Mouse (Mus musculus) midbrain, embryonic 11.5 days (tissue): ENCODE data around the gene Ccdc30. TPM values are rescaled to one million over a fixed set of nuclear protein-coding genes. Genes with fewer than 3 reads are reported as not detected.
"Not testable (repeated sequence)": the region's sequence is repeated elsewhere in the genome, so short reads cannot be mapped to it uniquely, and the experiment has no call there.

Source experiments
- ATAC-seq: fragments of 200-750 bp; cut with Nextera tagmentation; 2 replicates; pipeline ENCODE4 v1.8.0; 2017; ENCODE audit warnings: moderate TSS enrichment, moderate library complexity; ENCODE audit not compliant: low FRiP score
- DNase-seq: peaks from one replicate; pipeline ENCODE4 v3.0.0; 2015; ENCODE audit warnings: low spot score; ENCODE audit errors: missing footprints
- H3K27ac ChIP-seq: fragments of 300-500 bp; sonication (generic); 2 replicates; pipeline ENCODE4 v1.5.1; 2014; ENCODE audit warnings: low read depth, low read length
- H3K27me3 ChIP-seq: fragments of 300-500 bp; sonication (generic); 2 replicates; pipeline ENCODE4 v1.6.1; 2014; ENCODE audit warnings: mild to moderate bottlenecking, low read length, moderate library complexity, mixed read lengths; ENCODE audit not compliant: control insufficient read depth, insufficient read depth
- H3K36me3 ChIP-seq: fragments of 300-500 bp; sonication (generic); 2 replicates; pipeline ENCODE4 v1.6.1; 2014; ENCODE audit warnings: mild to moderate bottlenecking, low read length, moderate library complexity, mixed read lengths; ENCODE audit not compliant: control insufficient read depth, insufficient read depth
- H3K4me1 ChIP-seq: fragments of 300-500 bp; sonication (generic); 2 replicates; pipeline ENCODE4 v1.6.1; 2014; ENCODE audit warnings: low read length; ENCODE audit not compliant: control insufficient read depth, insufficient read depth
- H3K4me2 ChIP-seq: fragments of 300-500 bp; sonication (generic); 2 replicates; pipeline ENCODE4 v1.6.1; 2014; ENCODE audit warnings: mild to moderate bottlenecking, moderate library complexity
- H3K4me3 ChIP-seq: fragments of 300-500 bp; sonication (generic); 2 replicates; pipeline ENCODE4 v1.5.1; 2014; ENCODE audit warnings: low read depth, low read length
- H3K9ac ChIP-seq: fragments of 300-500 bp; sonication (generic); 2 replicates; pipeline ENCODE4 v1.6.1; 2014; ENCODE audit warnings: low read length
- H3K9me3 ChIP-seq: fragments of 300-500 bp; sonication (generic); 2 replicates; pipeline ENCODE4 v1.6.1; 2016; ENCODE audit warnings: low read length; ENCODE audit not compliant: control insufficient read depth
- WGBS: fragments of 180-500 bp; shearing (Covaris S2); extraction: QIAGEN DNeasy Blood & Tissue Kit; methylation state at CpG from one replicate; pipeline ENCODE4 v1.1.7; 2014; 5-methylcytosine and 5-hydroxymethylcytosine counted together
- polyA plus RNA-seq: library from polyadenylated mRNA; unstranded; fragments of >200 nt; fragmentation: Nextera tagmentation; extraction: Ambion mirVana; gene quantifications from 2 replicates; pipeline ENCODE4 v1.2.1, GENCODE M21; 2014

Gene Ccdc30
- polyA plus RNA-seq, 1 experiment from 2014 or later, result 10.4 TPM

DNA sequence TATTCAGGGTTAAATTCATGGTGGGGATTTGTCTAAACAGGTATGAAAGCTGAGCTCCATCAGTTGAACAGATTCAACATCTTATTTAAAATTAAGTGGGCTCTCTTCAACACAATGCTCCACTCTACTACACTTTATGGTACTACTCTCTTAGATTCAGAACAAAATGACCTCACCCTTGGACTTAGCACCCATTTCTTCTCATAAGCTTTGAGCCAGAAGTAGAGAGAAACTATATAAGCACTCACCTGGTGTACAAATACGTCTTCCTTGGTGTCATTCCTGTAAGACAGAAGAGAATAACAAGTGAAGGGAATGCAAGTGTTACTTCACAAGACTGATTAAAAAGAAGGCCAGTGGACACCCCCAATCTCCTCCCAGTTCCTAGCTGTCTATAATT, 130.5 kb downstream of the Ccdc30 start:
- H3K36me3 ChIP-seq, result peaks cover 30% of the 10 kb centered on the region
- H3K9ac ChIP-seq, result no peak overlapping the region
- ATAC-seq (no peak), DNase-seq (no peak)
- H3K27me3 ChIP-seq, result no peaks in the 10 kb centered on the region
- no peak overlapping the region for H3K4me3 ChIP-seq
- no peak overlapping the region for H3K4me2 ChIP-seq
- no peaks in the 10 kb centered on the region for H3K9me3 ChIP-seq
- H3K27ac ChIP-seq, result no peak overlapping the region
- 0 out of 2 replicates have a peak, but pooled peaks cover 2% of the 10 kb centered on the region for H3K4me1 ChIP-seq
- WGBS, result 88% methylated on average over 1 of the region's 1 CpGs

DNA sequence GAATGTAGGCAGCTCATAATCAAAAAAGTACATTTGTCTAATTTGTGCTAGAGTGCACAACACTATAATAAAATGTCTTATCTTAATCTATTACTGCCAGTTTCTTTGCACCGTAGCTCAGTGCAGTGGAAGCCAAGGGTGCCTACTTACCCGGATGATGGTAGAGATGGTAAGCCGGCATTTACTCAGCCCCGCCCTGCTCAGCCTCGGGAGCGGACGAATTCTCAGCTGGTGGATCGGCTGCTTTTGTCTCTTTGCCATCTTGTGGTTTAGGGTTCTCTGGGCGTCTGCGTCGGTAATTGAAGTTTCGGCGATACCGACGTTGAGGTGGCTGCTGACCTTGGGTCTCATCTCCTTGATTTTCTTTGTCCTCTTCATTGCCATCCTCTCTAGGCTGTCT, 136.5 kb downstream of the Ccdc30 start:
- not testable (repeated sequence) for H3K9me3 ChIP-seq, H3K27me3 ChIP-seq, H3K4me3 ChIP-seq, ATAC-seq, H3K9ac ChIP-seq, H3K27ac ChIP-seq, H3K4me1 ChIP-seq, DNase-seq, H3K4me2 ChIP-seq
- H3K36me3 ChIP-seq, result peaks cover 41% of the 10 kb centered on the region
- 93% methylated on average over 15 of the region's 15 CpGs for WGBS

GRCm38 (mm10) chr4:119275726-119276125, 139.6 kb downstream of the Ccdc30 start:
- DNase-seq, result no peak
- H3K27ac ChIP-seq, result no peak overlapping the region
- no peaks in the 10 kb centered on the region for H3K9me3 ChIP-seq
- H3K4me1 ChIP-seq, result no peaks in the 10 kb centered on the region
- H3K9ac ChIP-seq, result no peak overlapping the region
- no peak overlapping the region for H3K4me2 ChIP-seq
- ATAC-seq, result no peak
- peaks cover 42% of the 10 kb centered on the region for H3K36me3 ChIP-seq
- WGBS, result 88% methylated on average over 2 of the region's 2 CpGs
- no peaks in the 10 kb centered on the region for H3K27me3 ChIP-seq
- H3K4me3 ChIP-seq, result no peak overlapping the region

DNA sequence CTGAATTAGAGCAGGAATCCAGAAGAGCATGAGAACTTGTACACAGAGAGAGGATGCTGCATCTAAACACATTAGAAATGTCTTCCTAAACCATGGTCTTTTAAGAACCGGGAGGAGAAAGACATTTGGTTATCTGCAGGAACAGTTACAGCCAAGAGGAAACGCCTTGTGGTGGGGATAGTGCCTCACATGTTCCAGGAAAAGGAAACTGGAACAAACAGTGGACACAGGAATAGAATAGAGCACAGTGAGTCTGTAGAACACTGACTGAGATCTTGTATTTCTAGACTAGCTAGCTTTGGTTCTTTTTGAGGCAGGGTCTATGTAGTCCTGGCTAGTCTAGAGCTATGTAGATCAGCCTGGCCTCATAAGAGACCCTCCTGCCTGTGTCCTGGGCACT, 140.1 kb downstream of the Ccdc30 start:
- Histone ChIP-seq H3K27me3 (no peaks in the 10 kb centered on the region), H3K27ac (no peak overlapping the region), H3K36me3 (peaks cover 42% of the 10 kb centered on the region), H3K4me3 (no peak overlapping the region), H3K9me3 (no peaks in the 10 kb centered on the region), H3K4me1 (no peaks in the 10 kb centered on the region), H3K9ac (no peak overlapping the region), H3K4me2 (no peak overlapping the region)
- DNase-seq (no peak), ATAC-seq (no peak)
- WGBS, result 74% methylated on average over 2 of the region's 2 CpGs

GRCm38 (mm10) chr4:119274627-119275026, 140.7 kb downstream of the Ccdc30 start:
- Histone ChIP-seq H3K27me3 (no peaks in the 10 kb centered on the region), H3K9ac (no peak overlapping the region), H3K4me1 (no peaks in the 10 kb centered on the region), H3K4me3 (no peak overlapping the region), H3K9me3 (no peaks in the 10 kb centered on the region), H3K27ac (no peak overlapping the region), H3K36me3 (peaks cover 42% of the 10 kb centered on the region), H3K4me2 (no peak overlapping the region)
- WGBS, result 91% methylated on average over 1 of the region's 1 CpGs
- DNase-seq (no peak), ATAC-seq (no peak)

Other genes starting within 250 kb of the Ccdc30 start
- 7.7 and 9.0 TPM in 2 replicates for gene Zfp691, start 241.3 kb downstream of the Ccdc30 start, polyA plus RNA-seq
- 7.7 and 9.3 TPM in 2 replicates for gene Ermap, start 225.5 kb downstream of the Ccdc30 start, polyA plus RNA-seq
- gene Svbp, start 220.2 kb downstream of the Ccdc30 start, polyA plus RNA-seq, result 173 and 179 TPM in 2 replicates
- gene Tmem269, start 197.3 kb downstream of the Ccdc30 start, polyA plus RNA-seq, result 0.31 TPM in 1 of 2 replicates, not detected in the other
- gene AU022252, start 182.8 kb downstream of the Ccdc30 start, polyA plus RNA-seq, result 32.2 and 35.2 TPM in 2 replicates
- 15.5 TPM in 2 replicates for gene P3h1, start 182.6 kb downstream of the Ccdc30 start, polyA plus RNA-seq
- 0.49 TPM in 1 of 2 replicates, not detected in the other for gene Cldn19, start 160.1 kb downstream of the Ccdc30 start, polyA plus RNA-seq
- gene Ybx1, start 120.9 kb downstream of the Ccdc30 start, polyA plus RNA-seq, result 1,380 and 1,435 TPM in 2 replicates
- gene Ppih, start 95.0 kb downstream of the Ccdc30 start, polyA plus RNA-seq, result 123 and 124 TPM in 2 replicates
- 21.6 and 22.1 TPM in 2 replicates for gene Ppcs, start 6.9 kb upstream of the Ccdc30 start, polyA plus RNA-seq
- 0.41 TPM in 1 of 2 replicates, not detected in the other for gene Zmynd12, start 7.3 kb upstream of the Ccdc30 start, polyA plus RNA-seq
- gene Rimkla, start 77.1 kb upstream of the Ccdc30 start, polyA plus RNA-seq, result 6.7 and 7.4 TPM in 2 replicates
- gene Foxj3, start 121.5 kb upstream of the Ccdc30 start, polyA plus RNA-seq, result 20.0 and 23.9 TPM in 2 replicates
- 3.2 TPM in 2 replicates for gene Frg2f1, start 124.0 kb upstream of the Ccdc30 start, polyA plus RNA-seq
- not detected in 2 replicates for gene Guca2a, start 222.2 kb upstream of the Ccdc30 start, polyA plus RNA-seq
- gene Guca2b, start 243.4 kb upstream of the Ccdc30 start, polyA plus RNA-seq, result not detected in 2 replicates